ENCODE assay signal across 8 mouse cellular contexts in genomic region chr7:44853596-44854355, GRCm38 (mm10). TPM values are rescaled to one million over a fixed set of nuclear protein-coding genes. Genes with fewer than 3 reads are reported as not detected.
DNase-seq lines count a peak whose midpoint lies in the region; ATAC-seq and TF ChIP-seq lines count a peak whose summit lies in the region.

No protein-coding gene starts in this region.

- no peak for ATAC-seq in limb, embryonic 12.5 days (ENCODE audit: insufficient number of reproducible peaks, insufficient read depth, low FRiP score, low TSS enrichment, low read depth)
- ATAC-seq in stomach, embryonic 16.5 days (ENCODE audit: insufficient read depth, low FRiP score), result no peak

- TF ChIP-seq POLR2A in testis, adult 2 months (IDR thresholded peaks at IDR 0.05; ENCODE audit: control insufficient read depth, low read depth, low read length), result no peak

- no peaks in the 10 kb centered on the region for H3K9me3 ChIP-seq in limb, embryonic 12.5 days
- no peaks in the 10 kb centered on the region for H3K9me3 ChIP-seq in stomach, embryonic 16.5 days (replicated peaks; ENCODE audit: control insufficient read depth, low read length)

- no peaks in the 10 kb centered on the region for H3K27me3 ChIP-seq in testis, adult 2 months (ENCODE audit: control insufficient read depth, insufficient read depth, low read length)
- no peaks in the 10 kb centered on the region for H3K27me3 ChIP-seq in limb, embryonic 12.5 days
- no peaks in the 10 kb centered on the region for H3K27me3 ChIP-seq in stomach, embryonic 16.5 days (ENCODE audit: control insufficient read depth, insufficient read depth, low read length)

- H3K4me2 ChIP-seq in limb, embryonic 12.5 days, result peak overlapping the region; percentile 91
- peak overlapping the region; percentile 93 for H3K4me2 ChIP-seq in stomach, embryonic 16.5 days (ENCODE audit: low read depth, low read length)

- peaks cover 58% of the 10 kb centered on the region for H3K4me1 ChIP-seq in testis, adult 2 months (ENCODE audit: control insufficient read depth, insufficient read depth, low read length)
- H3K4me1 ChIP-seq in limb, embryonic 12.5 days (replicated peaks), result peaks cover 56% of the 10 kb centered on the region
- peaks cover 51% of the 10 kb centered on the region for H3K4me1 ChIP-seq in stomach, embryonic 16.5 days (ENCODE audit: control insufficient read depth, insufficient read depth, low read length)

- peak; percentile 36 to 42 for DNase-seq in cerebellum, adult 18-20 months
- DNase-seq in cerebellum, postnatal 4 days (ENCODE audit: low spot score in 2 of 2), result no peak
- no peak for DNase-seq in testis, postnatal 14 days (ENCODE audit: low spot score)
- DNase-seq in spleen, adult 18-20 months, result no peak
- no peak for DNase-seq in right cerebral cortex, postnatal 10 days (ENCODE audit: low spot score in 2 of 2)

- no peaks in the 10 kb centered on the region for H3K36me3 ChIP-seq in testis, adult 2 months (ENCODE audit: control insufficient read depth, insufficient read depth, low read length)
- peaks cover 22% of the 10 kb centered on the region for H3K36me3 ChIP-seq in limb, embryonic 12.5 days
- H3K36me3 ChIP-seq in stomach, embryonic 16.5 days (ENCODE audit: control insufficient read depth, insufficient read depth, low read length), result no peaks in the 10 kb centered on the region

- TF ChIP-seq CTCF in testis, adult 2 months (IDR thresholded peaks at IDR 0.05; ENCODE audit: control insufficient read depth, insufficient read depth, insufficient replicate concordance, low read depth, low read length), result no peak

- peak overlapping the region; percentile 92 for H3K4me3 ChIP-seq in testis, adult 2 months (ENCODE audit: control insufficient read depth, low read depth, low read length)
- peak overlapping the region; percentile 52 for H3K4me3 ChIP-seq in limb, embryonic 12.5 days (replicated peaks)
- H3K4me3 ChIP-seq in stomach, embryonic 16.5 days (replicated peaks; ENCODE audit: low read length), result peak overlapping the region; percentile 63

- 36% methylated on average over 26 of the region's 26 CpGs for WGBS in limb, embryonic 12.5 days
- 26% methylated on average over 26 of the region's 26 CpGs for WGBS in stomach, embryonic 16.5 days

- H3K9ac ChIP-seq in limb, embryonic 12.5 days (replicated peaks), result peak overlapping the region; percentile 66
- peak overlapping the region; percentile 77 for H3K9ac ChIP-seq in stomach, embryonic 16.5 days (ENCODE audit: low read length)

- H3K27ac ChIP-seq in testis, adult 2 months (ENCODE audit: control insufficient read depth, insufficient read depth, low read depth, low read length), result peak overlapping the region; percentile 89
- H3K27ac ChIP-seq in limb, embryonic 12.5 days, result peak overlapping the region; percentile 89
- peak overlapping the region; percentile 98 for H3K27ac ChIP-seq in stomach, embryonic 16.5 days (ENCODE audit: low read length)

RNA-seq across cellular contexts. Expression of gene Pnkp, which starts 3.2 kb away (rescaled TPM):
- 26.5 and 29.4 TPM in 2 replicates for polyA plus RNA-seq in testis, adult 2 months (2012; rRNA removed)
- 35.5 and 37.3 TPM in 2 replicates for polyA plus RNA-seq in limb, embryonic 12.5 days (2016; fragmentation: Nextera tagmentation; extraction: Ambion mirVana)
- 32.6 and 34.8 TPM in 2 replicates for polyA plus RNA-seq in stomach, embryonic 16.5 days (2015; fragmentation: Nextera tagmentation; extraction: Ambion mirVana)

RNA-seq across cellular contexts. Expression of gene Tbc1d17, which starts 4.9 kb away (rescaled TPM):
- polyA plus RNA-seq in testis, adult 2 months (2012; rRNA removed), result 24.4 and 28.5 TPM in 2 replicates
- polyA plus RNA-seq in limb, embryonic 12.5 days (2016; fragmentation: Nextera tagmentation; extraction: Ambion mirVana), result 84.7 and 96.2 TPM in 2 replicates
- polyA plus RNA-seq in stomach, embryonic 16.5 days (2015; fragmentation: Nextera tagmentation; extraction: Ambion mirVana), result 71.7 and 74.1 TPM in 2 replicates

RNA-seq across cellular contexts. Expression of gene Akt1s1, which starts 5.0 kb away (rescaled TPM):
- polyA plus RNA-seq in testis, adult 2 months (2012; rRNA removed), result 31.5 and 35.7 TPM in 2 replicates
- 106 and 110 TPM in 2 replicates for polyA plus RNA-seq in limb, embryonic 12.5 days (2016; fragmentation: Nextera tagmentation; extraction: Ambion mirVana)
- 73.5 and 83.1 TPM in 2 replicates for polyA plus RNA-seq in stomach, embryonic 16.5 days (2015; fragmentation: Nextera tagmentation; extraction: Ambion mirVana)

RNA-seq across cellular contexts. Expression of gene Ptov1, which starts 15.8 kb away (rescaled TPM):
- 171 and 187 TPM in 2 replicates for polyA plus RNA-seq in testis, adult 2 months (2012; rRNA removed)
- 615 and 666 TPM in 2 replicates for polyA plus RNA-seq in limb, embryonic 12.5 days (2016; fragmentation: Nextera tagmentation; extraction: Ambion mirVana)
- polyA plus RNA-seq in stomach, embryonic 16.5 days (2015; fragmentation: Nextera tagmentation; extraction: Ambion mirVana), result 150 and 156 TPM in 2 replicates

RNA-seq across cellular contexts. Expression of gene Atf5, which starts 37.3 kb away (rescaled TPM):
- polyA plus RNA-seq in testis, adult 2 months (2012; rRNA removed), result 21.6 TPM in 2 replicates
- 3.7 and 4.1 TPM in 2 replicates for polyA plus RNA-seq in limb, embryonic 12.5 days (2016; fragmentation: Nextera tagmentation; extraction: Ambion mirVana)
- 3.8 and 4.6 TPM in 2 replicates for polyA plus RNA-seq in stomach, embryonic 16.5 days (2015; fragmentation: Nextera tagmentation; extraction: Ambion mirVana)

Comparison
In these comparisons a context has a peak if more than half of its experiments do, and no peak if none do; other contexts are left out.
1. DNase-seq: peak in cerebellum, adult 18-20 months (2 of 2); none in cerebellum, postnatal 4 days (0 of 2), testis, postnatal 14 days (single experiment), spleen, adult 18-20 months (0 of 2) and right cerebral cortex, postnatal 10 days (0 of 2).
2. Peak in every context shown above with its lines, with median percentiles within 50 percentile points of each other: H3K27ac ChIP-seq and H3K4me3 ChIP-seq.